Mouse (Mus musculus) heart, embryonic 11.5 days (tissue): ENCODE data around the gene Olfr1255. TPM values are rescaled to one million over a fixed set of nuclear protein-coding genes. Genes with fewer than 3 reads are reported as not detected.

Experiments
- ATAC-seq: fragments of 200-750 bp; cut with Nextera tagmentation; replicated peaks from 2 replicates; pipeline ENCODE4 v1.8.0; 2017; ENCODE audit warnings: moderate library complexity; ENCODE audit not compliant: insufficient number of reproducible peaks, low FRiP score, low TSS enrichment
- H3K27ac ChIP-seq: fragments of 300-500 bp; sonication (generic); 2 replicates; pipeline ENCODE4 v1.5.1; 2014; ENCODE audit warnings: mild to moderate bottlenecking, low read depth, low read length
- H3K27me3 ChIP-seq: fragments of 300-500 bp; sonication (generic); 2 replicates; pipeline ENCODE4 v1.6.1; 2014; ENCODE audit warnings: mild to moderate bottlenecking, low read length, mixed read lengths; ENCODE audit not compliant: control insufficient read depth, insufficient read depth
- H3K36me3 ChIP-seq: fragments of 300-500 bp; sonication (generic); 2 replicates; pipeline ENCODE4 v1.6.1; 2014; ENCODE audit warnings: mild to moderate bottlenecking, low read length, moderate library complexity, mixed read lengths; ENCODE audit not compliant: control insufficient read depth, insufficient read depth
- H3K4me1 ChIP-seq: fragments of 300-500 bp; sonication (generic); 2 replicates; pipeline ENCODE4 v1.6.1; 2014; ENCODE audit warnings: low read length; ENCODE audit not compliant: control insufficient read depth, insufficient read depth
- H3K4me2 ChIP-seq: fragments of 300-500 bp; sonication (generic); 2 replicates; pipeline ENCODE4 v1.6.1; 2014; ENCODE audit warnings: mild to moderate bottlenecking, moderate library complexity
- H3K4me3 ChIP-seq: fragments of 300-500 bp; sonication (generic); 2 replicates; pipeline ENCODE4 v1.5.1; 2014; ENCODE audit warnings: low read depth, low read length
- H3K9ac ChIP-seq: fragments of 300-500 bp; sonication (generic); 2 replicates; pipeline ENCODE4 v1.6.1; 2014; ENCODE audit warnings: mild to moderate bottlenecking, low read depth, low read length, moderate library complexity
- H3K9me3 ChIP-seq: fragments of 300-500 bp; sonication (generic); replicated peaks from 2 replicates; pipeline ENCODE4 v1.6.1; 2016; ENCODE audit warnings: low read length; ENCODE audit not compliant: control insufficient read depth
- WGBS: fragments of 180-500 bp; shearing (Covaris S2); extraction: QIAGEN DNeasy Blood & Tissue Kit; methylation state at CpG from one replicate; pipeline ENCODE4 v1.1.7; 2014; ENCODE audit not compliant: insufficient replicate concordance; 5-methylcytosine and 5-hydroxymethylcytosine counted together
- polyA plus RNA-seq: library from polyadenylated mRNA; unstranded; fragments of >200 nt; fragmentation: Nextera tagmentation; extraction: Ambion mirVana; gene quantifications from 2 replicates; pipeline ENCODE4 v1.2.1, GENCODE M21; 2014

The Olfr1255 gene
- polyA plus RNA-seq: not detected in 2 replicates

- no peaks in the 10 kb centered on the region for H3K27me3 ChIP-seq
- ATAC-seq: no peak
- no peak within 1 kb of the TSS for H3K27ac ChIP-seq
- no peaks in the 10 kb centered on the region for H3K36me3 ChIP-seq
- WGBS: 71% methylated on average over 3 of the region's 3 CpGs
- no peaks in the 10 kb centered on the region for H3K9me3 ChIP-seq
- H3K9ac ChIP-seq: no peak within 1 kb of the TSS
- H3K4me3 ChIP-seq: no peak within 1 kb of the TSS
- H3K4me1 ChIP-seq: no peaks in the 10 kb centered on the region
- H3K4me2 ChIP-seq: no peak within 1 kb of the TSS
These were observed at the start of gene Olfr1255 for GRCm38 (mm10) chr2:89811751-89812150. Olfr1255 (plus strand) TSS chr2:89812051.

GRCm38 (mm10) chr2:89793519-89793918, 18.3 kb upstream of the Olfr1255 start, which contains the start of gene Olfr1254:
Olfr1254 (minus strand) TSS chr2:89793619.
- no peaks in the 10 kb centered on the region for H3K27me3 ChIP-seq
- no peak within 1 kb of the TSS for H3K4me2 ChIP-seq
- H3K4me3 ChIP-seq: no peak within 1 kb of the TSS
- no peak within 1 kb of the TSS for H3K9ac ChIP-seq
- H3K36me3 ChIP-seq: no peaks in the 10 kb centered on the region
- H3K9me3 ChIP-seq: no peaks in the 10 kb centered on the region
- no peak for ATAC-seq
- no peaks in the 10 kb centered on the region for H3K4me1 ChIP-seq
- H3K27ac ChIP-seq: no peak within 1 kb of the TSS

GRCm38 (mm10) chr2:89799583-89799982, 12.3 kb upstream of the Olfr1255 start:
- H3K4me3 ChIP-seq: no peak overlapping the region
- 86% methylated on average over 3 of the region's 3 CpGs for WGBS
- ATAC-seq: no peak

GRCm38 (mm10) chr2:89810751-89811150, 1.1 kb upstream of the Olfr1255 start:
- Histone ChIP-seq H3K27me3 (no peaks in the 10 kb centered on the region), H3K4me1 (no peaks in the 10 kb centered on the region), H3K27ac (no peak overlapping the region), H3K36me3 (no peaks in the 10 kb centered on the region), H3K4me3 (no peak overlapping the region), H3K4me2 (no peak overlapping the region), H3K9ac (no peak overlapping the region), H3K9me3 (no peaks in the 10 kb centered on the region)
- no peak for ATAC-seq
- WGBS: 67% methylated on average over 2 of the region's 2 CpGs

More at GRCm38 (mm10) chr2:89799583-89799982, 12.3 kb upstream of the Olfr1255 start:
- Histone ChIP-seq H3K27me3 (no peaks in the 10 kb centered on the region), H3K27ac (no peak overlapping the region), H3K4me1 (no peaks in the 10 kb centered on the region), H3K9me3 (no peaks in the 10 kb centered on the region), H3K4me2 (no peak overlapping the region), H3K9ac (no peak overlapping the region), H3K36me3 (no peaks in the 10 kb centered on the region)

GRCm38 (mm10) chr2:89820216-89820615, 8.4 kb downstream of the Olfr1255 start:
- Histone ChIP-seq H3K9me3 (no peaks in the 10 kb centered on the region), H3K27me3 (no peaks in the 10 kb centered on the region), H3K4me2 (no peak overlapping the region), H3K36me3 (no peaks in the 10 kb centered on the region), H3K27ac (no peak overlapping the region), H3K9ac (no peak overlapping the region), H3K4me3 (no peak overlapping the region), H3K4me1 (no peaks in the 10 kb centered on the region)
- 68% methylated on average over 1 of the region's 1 CpGs for WGBS
- no peak for ATAC-seq

- 52% methylated on average over 2 of the region's 2 CpGs for WGBS
- H3K4me3 ChIP-seq: no peak within 1 kb of the TSS
- no peaks in the 10 kb centered on the region for H3K4me1 ChIP-seq
- no peaks in the 10 kb centered on the region for H3K9me3 ChIP-seq
- no peak for ATAC-seq
- no peaks in the 10 kb centered on the region for H3K27me3 ChIP-seq
- H3K36me3 ChIP-seq: no peaks in the 10 kb centered on the region
- no peak within 1 kb of the TSS for H3K4me2 ChIP-seq
- no peak within 1 kb of the TSS for H3K9ac ChIP-seq
- H3K27ac ChIP-seq: no peak within 1 kb of the TSS
These were observed 29.6 kb downstream of the Olfr1255 start, which contains the start of gene Olfr1256 for GRCm38 (mm10) chr2:89841455-89841854. Olfr1256 (minus strand) TSS chr2:89841555.

- Histone ChIP-seq H3K27me3 (no peaks in the 10 kb centered on the region), H3K4me1 (no peaks in the 10 kb centered on the region), H3K9me3 (no peaks in the 10 kb centered on the region), H3K4me2 (no peak within 1 kb of the TSS), H3K4me3 (no peak within 1 kb of the TSS), H3K9ac (no peak within 1 kb of the TSS), H3K27ac (no peak within 1 kb of the TSS), H3K36me3 (no peaks in the 10 kb centered on the region)
- 81% methylated on average over 5 of the region's 5 CpGs for WGBS
- no peak for ATAC-seq
These were observed 36.3 kb downstream of the Olfr1255 start, which contains the start of gene Olfr48 for GRCm38 (mm10) chr2:89848105-89848504. Olfr48 (minus strand) TSS chr2:89848205.

- Histone ChIP-seq H3K4me2 (no peak overlapping the region), H3K27me3 (no peaks in the 10 kb centered on the region), H3K9ac (no peak overlapping the region), H3K4me1 (no peaks in the 10 kb centered on the region), H3K27ac (no peak overlapping the region), H3K9me3 (no peaks in the 10 kb centered on the region), H3K36me3 (no peaks in the 10 kb centered on the region), H3K4me3 (no peak overlapping the region)
- ATAC-seq: no peak
- 83% methylated on average over 1 of the region's 1 CpGs for WGBS
These were observed 37.4 kb downstream of the Olfr1255 start for GRCm38 (mm10) chr2:89849230-89849629.
